Mouse (Mus musculus) heart, postnatal 0 days (tissue): ENCODE results near the gene Pde4d. TPM values are rescaled to one million over a fixed set of nuclear protein-coding genes. Genes with fewer than 3 reads are reported as not detected.

Experiments
- ATAC-seq: fragments of 200-750 bp; cut with Nextera tagmentation; 2 replicates; pipeline ENCODE4 v1.8.0; 2017; ENCODE audit warnings: low read depth, moderate number of reproducible peaks, moderate library complexity; ENCODE audit not compliant: insufficient read depth
- DNase-seq: peaks from one replicate; pipeline ENCODE4 v3.0.0-alpha.2; 2016; ENCODE audit warnings: low spot score
- H3K27ac ChIP-seq: fragments of 300-500 bp; sonication (generic); 2 replicates; pipeline ENCODE4 v1.5.1; 2014; ENCODE audit warnings: low read depth, mild to moderate bottlenecking
- H3K27me3 ChIP-seq: fragments of 300-500 bp; sonication (generic); 2 replicates; pipeline ENCODE4 v1.6.1; 2014; ENCODE audit warnings: low read length, mixed read lengths; ENCODE audit not compliant: control insufficient read depth, insufficient read depth
- H3K36me3 ChIP-seq: fragments of 300-500 bp; sonication (generic); replicated peaks from 2 replicates; pipeline ENCODE4 v1.6.1; 2014; ENCODE audit warnings: low read length, mixed read lengths; ENCODE audit not compliant: control insufficient read depth, insufficient read depth
- H3K4me1 ChIP-seq: fragments of 300-500 bp; sonication (generic); 2 replicates; pipeline ENCODE4 v1.6.1; 2014; ENCODE audit warnings: antibody characterized with exemption; ENCODE audit not compliant: control insufficient read depth, insufficient read depth
- H3K4me2 ChIP-seq: fragments of 300-500 bp; sonication (generic); 2 replicates; pipeline ENCODE4 v1.6.1; 2014; ENCODE audit warnings: low read depth, mild to moderate bottlenecking, low read length, moderate library complexity
- H3K4me3 ChIP-seq: fragments of 300-500 bp; sonication (generic); 2 replicates; pipeline ENCODE4 v1.5.1; 2014; ENCODE audit warnings: low read depth, low read length
- H3K9ac ChIP-seq: fragments of 300-500 bp; sonication (generic); replicated peaks from 2 replicates; pipeline ENCODE4 v1.6.1; 2014; ENCODE audit warnings: low read depth, low read length, mixed read lengths
- H3K9me3 ChIP-seq: fragments of 300-500 bp; sonication (generic); replicated peaks from 2 replicates; pipeline ENCODE4 v1.6.1; 2016; ENCODE audit warnings: low read length; ENCODE audit not compliant: control insufficient read depth
- CTCF ChIP-seq: IDR thresholded peaks from 2 replicates; pipeline ENCODE4 v1.5.1; 2016; ENCODE audit warnings: antibody characterized with exemption, control low read depth, low read depth
- EP300 ChIP-seq: IDR thresholded peaks from 2 replicates; pipeline ENCODE4 v1.6.1; 2016; ENCODE audit warnings: antibody characterized with exemption, low read depth
- WGBS: fragments of 180-500 bp; shearing (Covaris S2); extraction: QIAGEN DNeasy Blood & Tissue Kit; methylation state at CpG from one replicate; pipeline ENCODE4 v1.1.7; 2014; 5-methylcytosine and 5-hydroxymethylcytosine counted together
- polyA plus RNA-seq: library from polyadenylated mRNA; unstranded; fragments of >200 nt; fragmentation: Nextera tagmentation; extraction: Ambion mirVana; gene quantifications from 2 replicates; pipeline ENCODE4 v1.2.1, GENCODE M21; 2015
- total RNA-seq: library from RNA; depleted of rRNA; stranded (reverse); fragments of >200 nt; gene quantifications from 2 replicates; pipeline ENCODE4 v1.2.3, GENCODE M21; 2014; ENCODE audit warnings: low replicate concordance

Gene Pde4d
- total and polyA plus RNA-seq, 2 experiments from 2014 or later: 21.9 to 58.0 TPM

GRCm38 (mm10) chr13:108527090-108527770, 77.5 kb downstream of the Pde4d start:
- DNase-seq (peak; percentile 53), ATAC-seq (peak; percentile 64; the same call in 1 of the 2 replicates)
- H3K36me3 ChIP-seq: no peaks in the 10 kb centered on the region
- H3K4me3 ChIP-seq: no peak overlapping the region
- no peaks in the 10 kb centered on the region for H3K9me3 ChIP-seq
- peak overlapping the region; percentile 49 for H3K27ac ChIP-seq
- H3K4me1 ChIP-seq: peaks cover 27% of the 10 kb centered on the region
- no peaks in the 10 kb centered on the region for H3K27me3 ChIP-seq
- H3K4me2 ChIP-seq: no peak overlapping the region
- no peak overlapping the region for H3K9ac ChIP-seq
- TF ChIP-seq EP300 (no peak), CTCF (no peak)
- 37% methylated on average over 7 of the region's 7 CpGs for WGBS

GRCm38 (mm10) chr13:108528343-108528742, 78.6 kb downstream of the Pde4d start:
- Histone ChIP-seq H3K4me1 (peaks cover 27% of the 10 kb centered on the region), H3K9me3 (no peaks in the 10 kb centered on the region), H3K27me3 (no peaks in the 10 kb centered on the region), H3K4me3 (no peak overlapping the region), H3K9ac (no peak overlapping the region), H3K27ac (no peak overlapping the region), H3K4me2 (no peak overlapping the region), H3K36me3 (no peaks in the 10 kb centered on the region)
- no peak for DNase-seq
- WGBS: 85% methylated on average over 1 of the region's 1 CpGs
- ATAC-seq: no peak
- no peak for TF ChIP-seq CTCF

- WGBS: 72% methylated on average over 1 of the region's 1 CpGs
- Histone ChIP-seq H3K4me1 (0 out of 2 replicates have a peak, but pooled peaks cover 5% of the 10 kb centered on the region), H3K4me2 (no peak overlapping the region), H3K9ac (no peak overlapping the region), H3K27me3 (no peaks in the 10 kb centered on the region), H3K4me3 (no peak overlapping the region), H3K9me3 (no peaks in the 10 kb centered on the region), H3K36me3 (no peaks in the 10 kb centered on the region), H3K27ac (no peak overlapping the region)
- DNase-seq (no peak), ATAC-seq (no peak)
- TF ChIP-seq CTCF: no peak
- TF ChIP-seq EP300: no peak
Measured at GRCm38 (mm10) chr13:108532875-108533274, 83.1 kb downstream of the Pde4d start.

GRCm38 (mm10) chr13:108536436-108536835, 86.7 kb downstream of the Pde4d start:
- H3K4me1 ChIP-seq: no peaks in the 10 kb centered on the region
- no peaks in the 10 kb centered on the region for H3K27me3 ChIP-seq
- H3K27ac ChIP-seq: no peak overlapping the region
- TF ChIP-seq CTCF (no peak), EP300 (no peak)
- no peak overlapping the region for H3K9ac ChIP-seq
- 21% methylated on average over 4 of the region's 4 CpGs for WGBS
- no peak overlapping the region for H3K4me2 ChIP-seq
- ATAC-seq: no peak
- no peaks in the 10 kb centered on the region for H3K36me3 ChIP-seq
- H3K4me3 ChIP-seq: no peak overlapping the region
- no peaks in the 10 kb centered on the region for H3K9me3 ChIP-seq
- DNase-seq: no peak

- DNase-seq (no peak), ATAC-seq (no peak)
- no peaks in the 10 kb centered on the region for H3K36me3 ChIP-seq
- H3K27me3 ChIP-seq: no peaks in the 10 kb centered on the region
- WGBS: 75% methylated on average over 6 of the region's 6 CpGs
- H3K27ac ChIP-seq: no peak overlapping the region
- H3K4me2 ChIP-seq: no peak overlapping the region
- no peak overlapping the region for H3K4me3 ChIP-seq
- no peaks in the 10 kb centered on the region for H3K9me3 ChIP-seq
- no peaks in the 10 kb centered on the region for H3K4me1 ChIP-seq
- H3K9ac ChIP-seq: no peak overlapping the region
- no peak for TF ChIP-seq EP300
- TF ChIP-seq CTCF: no peak
Measured at GRCm38 (mm10) chr13:108536951-108537350, 87.2 kb downstream of the Pde4d start.
